Mouse (Mus musculus) bone marrow macrophage, adult 2 months (primary cell): Measurements from ENCODE around the gene Aym1.

Experiments used
- CTCF ChIP-seq: IDR thresholded peaks from 2 replicates; pipeline ENCODE4 v1.5.1; 2012; ENCODE audit warnings: low read depth, mild to moderate bottlenecking, low read length, moderate library complexity
- POLR2A ChIP-seq: IDR thresholded peaks from 2 replicates; pipeline ENCODE4 v1.6.1; 2012; ENCODE audit warnings: mild to moderate bottlenecking, low read depth, low read length, borderline replicate concordance

DNA sequence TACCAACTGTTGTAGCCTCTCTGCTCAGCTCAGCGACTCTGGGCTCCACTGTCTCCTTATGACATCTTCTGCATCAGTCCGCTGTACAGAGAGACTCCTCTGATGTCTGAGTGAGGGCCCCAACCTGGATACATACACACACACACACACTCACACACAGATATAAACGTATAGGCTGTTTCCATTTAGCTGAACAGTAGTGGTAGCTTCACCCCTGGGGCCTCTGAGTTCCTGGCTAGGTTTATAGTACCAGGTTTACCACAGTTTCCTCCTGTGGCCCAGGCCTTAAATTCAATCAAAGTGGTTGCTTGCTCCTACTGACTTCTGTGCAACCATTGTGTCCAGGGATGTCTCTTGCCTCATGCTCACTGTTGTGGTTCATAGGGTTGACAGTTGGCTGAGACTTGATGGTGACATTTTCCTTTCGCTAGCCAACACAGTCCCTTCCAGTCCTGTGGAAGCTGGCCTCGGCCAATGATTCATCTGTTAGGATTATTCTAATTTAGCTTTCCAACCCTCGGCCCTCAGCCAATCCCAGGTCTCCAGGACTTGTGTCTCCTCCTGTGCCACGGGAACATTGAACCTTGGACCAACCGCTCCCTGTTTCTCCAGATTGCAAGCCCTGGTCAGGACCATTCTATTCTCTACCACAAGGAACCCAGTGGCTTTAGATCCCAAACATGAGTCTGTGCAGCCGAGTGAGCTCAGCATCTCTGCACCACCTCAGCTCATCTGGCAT lies 5.3 kb downstream of the Aym1 start:
- no peak for TF ChIP-seq POLR2A
- TF ChIP-seq CTCF: no peak
